Mouse (Mus musculus): Measurements from ENCODE around the gene Ppih. TPM values are rescaled to one million over a fixed set of nuclear protein-coding genes. Genes with fewer than 3 reads are reported as not detected.

Ppih gene
- polyA plus RNA-seq, 1 experiment from 2014 or later: 36.4 TPM

- Histone ChIP-seq H3K36me3 (ENCODE audit: control insufficient read depth, insufficient read depth, low read length) (no peaks in the 10 kb centered on the region), H3K4me2 (ENCODE audit: low read length) (no peak overlapping the region), H3K4me1 (ENCODE audit: control insufficient read depth, insufficient read depth, low read length) (peaks cover 8% of the 10 kb centered on the region), H3K4me3 (ENCODE audit: low read depth, low read length) (no peak overlapping the region), H3K9me3 (replicated peaks; ENCODE audit: control insufficient read depth, low read length, poor library complexity, severe bottlenecking) (no peaks in the 10 kb centered on the region), H3K27ac (ENCODE audit: low read length) (no peak overlapping the region), H3K27me3 (ENCODE audit: control insufficient read depth, insufficient read depth, low read depth, low read length) (no peaks in the 10 kb centered on the region), H3K9ac (ENCODE audit: low read depth, low read length) (no peak overlapping the region)
- ATAC-seq: no peak
- WGBS: 83% methylated on average over 6 of the region's 6 CpGs
These were observed 13.1 kb upstream of the Ppih start for GRCm38 (mm10) chr4:119333487-119333886.

GRCm38 (mm10) chr4:119320896-119321550 lies 677 bp upstream of the Ppih start:
- Histone ChIP-seq H3K9me3 (replicated peaks; ENCODE audit: control insufficient read depth, low read length, poor library complexity, severe bottlenecking) (no peaks in the 10 kb centered on the region), H3K9ac (ENCODE audit: low read depth, low read length) (peak overlapping the region; percentile 74), H3K4me3 (ENCODE audit: low read depth, low read length) (peak overlapping the region; percentile 72), H3K36me3 (ENCODE audit: control insufficient read depth, insufficient read depth, low read length) (0 out of 2 replicates have a peak, but pooled peaks cover 3% of the 10 kb centered on the region), H3K27me3 (ENCODE audit: control insufficient read depth, insufficient read depth, low read depth, low read length) (peaks cover 5% of the 10 kb centered on the region; the same call in 1 of the 2 replicates), H3K4me1 (ENCODE audit: control insufficient read depth, insufficient read depth, low read length) (peaks cover 11% of the 10 kb centered on the region), H3K4me2 (ENCODE audit: low read length) (peak overlapping the region; percentile 73), H3K27ac (ENCODE audit: low read length) (peak overlapping the region; percentile 93)
- ATAC-seq: peak; percentile 78
- 24% methylated on average over 10 of the region's 10 CpGs for WGBS

- Histone ChIP-seq H3K9ac (ENCODE audit: low read depth, low read length) (no peak overlapping the region), H3K27me3 (ENCODE audit: control insufficient read depth, insufficient read depth, low read depth, low read length) (no peaks in the 10 kb centered on the region), H3K4me1 (ENCODE audit: control insufficient read depth, insufficient read depth, low read length) (no peaks in the 10 kb centered on the region), H3K4me3 (ENCODE audit: low read depth, low read length) (no peak overlapping the region), H3K9me3 (replicated peaks; ENCODE audit: control insufficient read depth, low read length, poor library complexity, severe bottlenecking) (no peaks in the 10 kb centered on the region), H3K4me2 (ENCODE audit: low read length) (no peak overlapping the region), H3K36me3 (ENCODE audit: control insufficient read depth, insufficient read depth, low read length) (peaks cover 13% of the 10 kb centered on the region), H3K27ac (ENCODE audit: low read length) (no peak overlapping the region)
- 97% methylated on average over 1 of the region's 1 CpGs for WGBS
- no peak for ATAC-seq
These were observed 6.6 kb downstream of the Ppih start for GRCm38 (mm10) chr4:119313756-119314155.

- H3K9ac ChIP-seq (ENCODE audit: low read depth, low read length): no peak overlapping the region
- H3K4me1 ChIP-seq (ENCODE audit: control insufficient read depth, insufficient read depth, low read length): no peaks in the 10 kb centered on the region
- H3K4me3 ChIP-seq (ENCODE audit: low read depth, low read length): no peak overlapping the region
- ATAC-seq: no peak
- H3K27ac ChIP-seq (ENCODE audit: low read length): no peak overlapping the region
- H3K9me3 ChIP-seq (replicated peaks; ENCODE audit: control insufficient read depth, low read length, poor library complexity, severe bottlenecking): no peaks in the 10 kb centered on the region
- no peaks in the 10 kb centered on the region for H3K27me3 ChIP-seq (ENCODE audit: control insufficient read depth, insufficient read depth, low read depth, low read length)
- 63% methylated on average over 5 of the region's 5 CpGs for WGBS
- H3K4me2 ChIP-seq (ENCODE audit: low read length): no peak overlapping the region
- peaks cover 4% of the 10 kb centered on the region; the same call in 1 of the 2 replicates for H3K36me3 ChIP-seq (ENCODE audit: control insufficient read depth, insufficient read depth, low read length)
These were observed 14.9 kb downstream of the Ppih start for GRCm38 (mm10) chr4:119305418-119305817.

GRCm38 (mm10) chr4:119303291-119303690 lies 17.1 kb downstream of the Ppih start:
- Histone ChIP-seq H3K4me1 (ENCODE audit: control insufficient read depth, insufficient read depth, low read length) (no peaks in the 10 kb centered on the region), H3K27ac (ENCODE audit: low read length) (no peak overlapping the region), H3K9me3 (replicated peaks; ENCODE audit: control insufficient read depth, low read length, poor library complexity, severe bottlenecking) (no peaks in the 10 kb centered on the region), H3K4me3 (ENCODE audit: low read depth, low read length) (no peak overlapping the region), H3K9ac (ENCODE audit: low read depth, low read length) (no peak overlapping the region), H3K4me2 (ENCODE audit: low read length) (no peak overlapping the region), H3K27me3 (ENCODE audit: control insufficient read depth, insufficient read depth, low read depth, low read length) (no peaks in the 10 kb centered on the region), H3K36me3 (ENCODE audit: control insufficient read depth, insufficient read depth, low read length) (no peaks in the 10 kb centered on the region)
- WGBS: 88% methylated on average over 8 of the region's 8 CpGs
- no peak for ATAC-seq

- ATAC-seq: no peak
- H3K4me2 ChIP-seq (ENCODE audit: low read length): no peak overlapping the region
- H3K4me1 ChIP-seq (ENCODE audit: control insufficient read depth, insufficient read depth, low read length): no peaks in the 10 kb centered on the region
- H3K27ac ChIP-seq (ENCODE audit: low read length): no peak overlapping the region
- 89% methylated on average over 3 of the region's 3 CpGs for WGBS
- no peak overlapping the region for H3K9ac ChIP-seq (ENCODE audit: low read depth, low read length)
- H3K4me3 ChIP-seq (ENCODE audit: low read depth, low read length): no peak overlapping the region
- H3K27me3 ChIP-seq (ENCODE audit: control insufficient read depth, insufficient read depth, low read depth, low read length): no peaks in the 10 kb centered on the region
- no peaks in the 10 kb centered on the region for H3K9me3 ChIP-seq (replicated peaks; ENCODE audit: control insufficient read depth, low read length, poor library complexity, severe bottlenecking)
- no peaks in the 10 kb centered on the region for H3K36me3 ChIP-seq (ENCODE audit: control insufficient read depth, insufficient read depth, low read length)
These were observed 18.6 kb downstream of the Ppih start for GRCm38 (mm10) chr4:119301777-119302176.

GRCm38 (mm10) chr4:119300761-119301160 lies 19.6 kb downstream of the Ppih start:
- no peaks in the 10 kb centered on the region for H3K27me3 ChIP-seq (ENCODE audit: control insufficient read depth, insufficient read depth, low read depth, low read length)
- ATAC-seq: no peak
- H3K9me3 ChIP-seq (replicated peaks; ENCODE audit: control insufficient read depth, low read length, poor library complexity, severe bottlenecking): no peaks in the 10 kb centered on the region
- H3K27ac ChIP-seq (ENCODE audit: low read length): no peak overlapping the region
- no peaks in the 10 kb centered on the region for H3K36me3 ChIP-seq (ENCODE audit: control insufficient read depth, insufficient read depth, low read length)
- no peak overlapping the region for H3K9ac ChIP-seq (ENCODE audit: low read depth, low read length)
- H3K4me3 ChIP-seq (ENCODE audit: low read depth, low read length): no peak overlapping the region
- 87% methylated on average over 3 of the region's 3 CpGs for WGBS
- no peak overlapping the region for H3K4me2 ChIP-seq (ENCODE audit: low read length)
- peaks cover 2% of the 10 kb centered on the region for H3K4me1 ChIP-seq (ENCODE audit: control insufficient read depth, insufficient read depth, low read length)

GRCm38 (mm10) chr4:119297361-119297760 lies 23.0 kb downstream of the Ppih start:
- Histone ChIP-seq H3K27ac (ENCODE audit: low read length) (no peak overlapping the region), H3K4me3 (ENCODE audit: low read depth, low read length) (no peak overlapping the region), H3K4me1 (ENCODE audit: control insufficient read depth, insufficient read depth, low read length) (peaks cover 11% of the 10 kb centered on the region), H3K36me3 (ENCODE audit: control insufficient read depth, insufficient read depth, low read length) (no peaks in the 10 kb centered on the region), H3K9me3 (replicated peaks; ENCODE audit: control insufficient read depth, low read length, poor library complexity, severe bottlenecking) (no peaks in the 10 kb centered on the region), H3K4me2 (ENCODE audit: low read length) (no peak overlapping the region), H3K9ac (ENCODE audit: low read depth, low read length) (no peak overlapping the region), H3K27me3 (ENCODE audit: control insufficient read depth, insufficient read depth, low read depth, low read length) (no peaks in the 10 kb centered on the region)
- WGBS: 87% methylated on average over 2 of the region's 2 CpGs
- no peak for ATAC-seq

- Histone ChIP-seq H3K4me2 (ENCODE audit: low read length) (peak overlapping the region; percentile 89), H3K27me3 (ENCODE audit: control insufficient read depth, insufficient read depth, low read depth, low read length) (no peaks in the 10 kb centered on the region), H3K36me3 (ENCODE audit: control insufficient read depth, insufficient read depth, low read length) (no peaks in the 10 kb centered on the region), H3K4me3 (ENCODE audit: low read depth, low read length) (peak overlapping the region; percentile 93), H3K9me3 (replicated peaks; ENCODE audit: control insufficient read depth, low read length, poor library complexity, severe bottlenecking) (no peaks in the 10 kb centered on the region), H3K9ac (ENCODE audit: low read depth, low read length) (peak overlapping the region; percentile 89), H3K27ac (ENCODE audit: low read length) (peak overlapping the region; percentile 97), H3K4me1 (ENCODE audit: control insufficient read depth, insufficient read depth, low read length) (peaks cover 32% of the 10 kb centered on the region)
- ATAC-seq: no peak
- 8% methylated on average over 6 of the region's 6 CpGs for WGBS
These were observed 25.3 kb downstream of the Ppih start for GRCm38 (mm10) chr4:119295134-119295453.

All from midbrain, embryonic 16.5 days (tissue).